Mouse (Mus musculus) kidney, adult 2 months (tissue): ENCODE measurements around the gene Fam213a. TPM values are rescaled to one million over a fixed set of nuclear protein-coding genes. Genes with fewer than 3 reads are reported as not detected.

Source experiments
- DNase-seq: peaks from one replicate; pipeline ENCODE4 v3.0.0; 2021
- H3K27ac ChIP-seq: fragments of 200-500 bp; 2 replicates; pipeline ENCODE4 v1.5.1; 2012; ENCODE audit warnings: low read depth, low read length, control low read depth, inconsistent platforms; ENCODE audit not compliant: insufficient read depth
- H3K27me3 ChIP-seq: fragments of 200-500 bp; replicated peaks from 2 replicates; pipeline ENCODE4 v1.6.1; 2012; ENCODE audit warnings: mild to moderate bottlenecking, moderate library complexity, low read length, inconsistent platforms; ENCODE audit not compliant: control insufficient read depth, insufficient read depth
- H3K36me3 ChIP-seq: fragments of 200-500 bp; 2 replicates; pipeline ENCODE4 v1.6.1; 2012; ENCODE audit warnings: mild to moderate bottlenecking, moderate library complexity, low read length, inconsistent platforms; ENCODE audit not compliant: control insufficient read depth, insufficient read depth
- H3K4me1 ChIP-seq: fragments of 200-500 bp; 2 replicates; pipeline ENCODE4 v1.6.1; 2011; ENCODE audit warnings: low read length; ENCODE audit not compliant: control insufficient read depth, insufficient read depth
- H3K4me3 ChIP-seq: fragments of 200-500 bp; 2 replicates; pipeline ENCODE4 v1.5.1; 2011; ENCODE audit warnings: mild to moderate bottlenecking, low read depth, low read length, control low read depth; ENCODE audit not compliant: insufficient read depth
- CTCF ChIP-seq: fragments of 200-500 bp; conservative IDR thresholded peaks from 2 replicates; pipeline ENCODE4 v1.5.1; 2011; ENCODE audit warnings: low read depth, mild to moderate bottlenecking, control low read depth, low read length, moderate library complexity, mixed read lengths; ENCODE audit not compliant: insufficient read depth, insufficient read length
- POLR2A ChIP-seq: fragments of 200-500 bp; IDR thresholded peaks from one replicate; pipeline ENCODE4 v1.6.1; 2011; ENCODE audit warnings: low read depth, low read length, control low read depth
- WGBS: fragments of 180-500 bp; shearing (Covaris S2); methylation state at CpG from one replicate; pipeline ENCODE4 v1.1.7; 2018; 5-methylcytosine and 5-hydroxymethylcytosine counted together
- polyA plus RNA-seq: library from polyadenylated mRNA; depleted of rRNA; stranded (reverse); fragments of >200 nt; gene quantifications from 2 replicates; pipeline ENCODE4 v1.2.3, GENCODE M21; 2012

Gene Fam213a
- polyA plus RNA-seq, 1 experiment: 80.8 TPM

DNA sequence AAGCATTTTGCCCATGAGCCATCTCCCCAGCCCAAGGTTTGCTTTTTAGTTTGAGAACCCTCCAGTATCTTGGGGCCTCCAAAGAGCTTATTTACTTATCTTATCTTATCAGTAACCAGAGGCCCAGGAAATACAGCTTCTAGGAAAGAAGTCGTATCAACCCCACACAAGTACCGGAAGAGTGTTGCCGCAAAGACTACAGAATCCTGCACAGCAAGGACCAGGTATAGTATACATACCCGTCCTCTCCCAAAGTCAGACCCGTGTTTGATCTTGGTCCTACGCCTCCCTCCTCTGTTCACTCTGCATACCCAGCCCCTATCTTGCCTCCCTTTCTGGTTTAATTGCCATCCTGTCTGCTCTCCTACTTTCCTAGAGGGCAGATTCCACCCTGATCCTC, 21.1 kb downstream of the Fam213a start:
- Histone ChIP-seq H3K27ac (no peak overlapping the region), H3K4me3 (no peak overlapping the region), H3K27me3 (no peaks in the 10 kb centered on the region), H3K4me1 (no peaks in the 10 kb centered on the region), H3K36me3 (no peaks in the 10 kb centered on the region)
- no peak for DNase-seq
- WGBS: 86% methylated on average over 6 of the region's 6 CpGs
- TF ChIP-seq POLR2A (no peak), CTCF (no peak)

DNA sequence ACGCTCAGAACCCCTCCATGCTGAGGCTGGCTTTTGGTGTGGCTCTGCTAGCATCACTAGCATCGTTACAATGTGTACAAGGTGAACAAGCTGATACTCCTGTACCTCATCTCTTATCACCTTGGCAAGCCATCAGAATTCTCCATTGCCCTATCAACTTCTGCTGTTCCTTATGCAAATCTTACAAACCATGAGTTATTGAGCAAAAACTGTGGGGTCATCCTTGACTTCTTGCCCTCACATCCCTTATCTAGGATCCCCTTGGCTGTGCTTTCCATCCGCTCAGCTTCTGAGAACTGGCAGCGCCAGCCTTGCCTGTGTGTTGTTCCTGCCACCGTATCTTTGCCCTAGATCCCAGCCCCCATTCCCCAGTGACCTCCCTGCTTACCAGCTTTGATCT, 24.8 kb downstream of the Fam213a start:
- WGBS: 89% methylated on average over 5 of the region's 5 CpGs
- TF ChIP-seq POLR2A (no peak), CTCF (no peak)
- no peaks in the 10 kb centered on the region for H3K36me3 ChIP-seq

DNA sequence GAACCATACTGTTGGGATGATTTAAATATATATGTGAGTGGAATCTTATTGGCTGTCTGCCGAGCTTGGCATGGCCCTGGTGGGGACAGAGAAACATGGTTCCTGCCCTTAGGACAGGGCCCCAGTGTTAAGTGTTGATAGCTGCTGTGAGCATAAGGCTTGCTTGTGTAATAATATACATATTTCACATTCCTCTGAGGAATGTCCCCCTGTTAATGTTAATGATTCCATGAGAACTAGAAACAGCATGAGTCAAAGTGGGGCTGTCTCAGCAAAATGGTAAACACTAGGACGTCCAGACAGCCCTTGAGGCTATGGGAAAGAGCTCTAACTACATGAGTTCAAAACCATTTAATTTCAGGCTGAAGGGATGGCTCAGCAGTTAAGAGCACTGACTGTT, 26.4 kb downstream of the Fam213a start:
- WGBS: 73% methylated on average over 2 of the region's 2 CpGs
- no peak overlapping the region for H3K27ac ChIP-seq
- no peaks in the 10 kb centered on the region for H3K27me3 ChIP-seq
- H3K36me3 ChIP-seq: no peaks in the 10 kb centered on the region
- H3K4me3 ChIP-seq: no peak overlapping the region
- H3K4me1 ChIP-seq: no peaks in the 10 kb centered on the region
- no peak for TF ChIP-seq CTCF
- no peak for TF ChIP-seq POLR2A
- no peak for DNase-seq

More for the DNA sequence above, 24.8 kb downstream of the Fam213a start:
- Histone ChIP-seq H3K27ac (no peak overlapping the region), H3K27me3 (no peaks in the 10 kb centered on the region), H3K4me3 (no peak overlapping the region), H3K4me1 (no peaks in the 10 kb centered on the region)
- DNase-seq: no peak

DNA sequence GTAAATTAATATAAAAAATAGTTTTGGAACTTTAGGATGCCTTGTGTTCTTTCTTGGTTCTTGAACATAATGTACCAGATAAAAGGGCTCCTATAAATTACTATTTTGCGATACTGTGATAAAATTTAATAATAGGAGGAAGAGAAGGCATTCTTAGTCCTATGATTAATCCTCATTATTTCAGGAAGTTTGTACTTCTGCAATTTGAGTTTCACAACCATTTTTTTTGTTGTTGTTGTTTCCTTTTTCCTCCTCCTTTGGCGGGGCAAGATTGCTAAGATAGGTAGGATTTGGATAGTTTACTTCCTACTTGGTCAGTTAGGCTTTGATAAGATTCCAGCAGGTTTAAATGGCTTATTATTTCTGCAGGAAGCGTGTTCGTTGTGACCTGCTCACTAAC, 28.0 kb downstream of the Fam213a start:
- TF ChIP-seq CTCF (no peak), POLR2A (no peak)
- DNase-seq: no peak
- Histone ChIP-seq H3K4me3 (no peak overlapping the region), H3K4me1 (no peaks in the 10 kb centered on the region), H3K36me3 (no peaks in the 10 kb centered on the region), H3K27me3 (no peaks in the 10 kb centered on the region), H3K27ac (no peak overlapping the region)
- 59% methylated on average over 4 of the region's 4 CpGs for WGBS

DNA sequence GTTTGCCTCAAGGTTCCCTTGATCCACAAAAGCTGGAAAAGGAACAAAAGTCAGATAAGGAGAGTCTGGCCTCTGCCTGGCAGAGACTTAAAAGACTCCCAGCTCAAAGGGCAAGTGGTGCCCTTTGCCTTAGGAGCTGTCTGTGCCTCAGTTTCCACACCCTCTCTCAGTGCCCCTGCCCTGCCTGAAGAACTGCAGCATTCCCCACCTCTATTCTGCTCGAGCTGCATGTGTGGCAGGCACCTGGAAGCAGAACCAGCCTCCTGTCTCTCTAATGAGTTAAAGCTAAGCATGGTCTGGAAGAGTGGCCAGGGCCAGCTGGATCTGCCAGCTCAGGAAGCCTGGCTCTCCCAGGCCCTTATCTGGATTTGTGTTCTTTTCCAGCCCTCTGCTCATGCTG, 33.9 kb downstream of the Fam213a start:
- DNase-seq: no peak
- no peaks in the 10 kb centered on the region for H3K4me1 ChIP-seq
- H3K4me3 ChIP-seq: no peak overlapping the region
- no peak for TF ChIP-seq CTCF
- no peak for TF ChIP-seq POLR2A
- H3K27me3 ChIP-seq: no peaks in the 10 kb centered on the region
- H3K36me3 ChIP-seq: no peaks in the 10 kb centered on the region
- 69% methylated on average over 1 of the region's 1 CpGs for WGBS
- H3K27ac ChIP-seq: no peak overlapping the region

DNA sequence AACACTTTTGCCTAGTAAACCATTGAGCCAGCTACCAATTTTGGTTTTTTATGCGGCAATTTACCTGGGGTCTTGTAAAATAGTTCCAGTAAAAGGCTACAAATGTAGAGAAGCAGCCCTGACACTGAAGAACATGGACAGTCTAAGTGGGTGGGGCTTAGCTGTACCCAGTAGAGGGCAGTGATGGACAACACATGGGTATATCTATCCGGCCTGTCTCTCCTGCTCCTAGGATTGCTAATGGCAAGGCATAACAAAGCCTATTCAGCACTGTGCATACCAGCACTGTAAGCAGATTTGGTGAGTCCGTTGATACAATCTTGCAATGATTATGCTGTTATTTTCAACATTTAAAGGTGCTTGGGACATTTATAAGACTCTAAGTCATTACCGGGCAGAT, 34.6 kb downstream of the Fam213a start:
- 44% methylated on average over 4 of the region's 4 CpGs for WGBS
- DNase-seq: peak; percentile 82
- TF ChIP-seq CTCF (peak; percentile 96), POLR2A (no peak)
- Histone ChIP-seq H3K4me1 (no peaks in the 10 kb centered on the region), H3K27ac (no peak overlapping the region), H3K27me3 (no peaks in the 10 kb centered on the region), H3K4me3 (no peak overlapping the region), H3K36me3 (no peaks in the 10 kb centered on the region)

DNA sequence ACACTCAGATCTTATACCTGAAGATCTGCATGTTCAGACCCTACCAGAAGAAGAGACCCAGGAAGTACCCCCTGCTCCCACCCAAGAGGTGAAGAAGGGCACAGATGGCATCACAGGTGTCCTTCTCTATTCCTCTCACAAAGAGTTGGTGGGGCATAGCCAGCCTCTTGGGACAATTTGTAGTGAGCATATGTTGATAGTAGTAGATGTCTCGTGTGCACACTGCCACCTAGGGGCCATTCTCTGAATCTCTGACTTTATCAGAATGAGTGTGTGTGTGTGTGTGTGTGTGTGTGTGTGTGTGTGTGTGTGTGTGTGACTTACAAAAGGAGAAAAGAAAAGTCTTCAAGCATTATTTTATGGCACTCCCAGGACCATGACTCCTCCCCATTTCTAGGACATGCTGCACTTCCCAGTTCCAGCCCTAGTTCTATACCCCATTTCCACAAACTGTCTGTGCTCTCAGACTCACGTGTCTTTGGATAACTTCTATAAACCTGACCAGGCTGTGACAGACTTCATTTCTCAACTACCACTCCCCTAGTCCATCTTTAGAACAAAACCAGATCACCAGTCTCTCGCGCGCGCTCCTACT, 38.4 kb downstream of the Fam213a start:
- H3K27me3 ChIP-seq: no peaks in the 10 kb centered on the region
- DNase-seq: peak; percentile 83
- H3K4me1 ChIP-seq: no peaks in the 10 kb centered on the region
- no peak for TF ChIP-seq POLR2A
- peak; percentile 59 for TF ChIP-seq CTCF
- WGBS: 78% methylated on average over 6 of the region's 6 CpGs
- H3K36me3 ChIP-seq: no peaks in the 10 kb centered on the region
- H3K4me3 ChIP-seq: no peak overlapping the region
- H3K27ac ChIP-seq: no peak overlapping the region

DNA sequence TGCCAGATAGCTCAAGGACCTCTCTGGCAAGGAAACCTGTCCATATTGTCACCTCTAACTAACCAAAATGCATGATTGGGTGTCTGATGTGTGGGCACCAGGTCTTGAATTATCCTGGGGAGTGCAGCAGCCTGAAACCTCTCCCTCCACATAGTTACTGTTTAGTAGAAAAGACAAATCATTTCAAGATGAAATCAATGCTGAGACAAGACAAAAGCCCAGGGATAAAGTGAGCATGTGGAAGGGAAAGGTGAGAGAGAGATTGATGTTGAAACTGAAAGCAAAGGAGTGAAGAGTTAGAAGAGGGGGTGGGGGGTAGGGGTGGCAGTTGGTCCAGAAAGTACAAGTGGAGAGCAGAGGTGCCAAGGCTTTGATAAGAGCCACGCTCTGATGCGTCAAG, 45.5 kb downstream of the Fam213a start:
- no peak for TF ChIP-seq CTCF
- no peak for TF ChIP-seq POLR2A
- no peak overlapping the region for H3K4me3 ChIP-seq
- H3K27ac ChIP-seq: no peak overlapping the region
- no peak for DNase-seq
- no peaks in the 10 kb centered on the region for H3K36me3 ChIP-seq
- no peaks in the 10 kb centered on the region for H3K27me3 ChIP-seq
- WGBS: 94% methylated on average over 2 of the region's 2 CpGs
- peaks cover 25% of the 10 kb centered on the region for H3K4me1 ChIP-seq
